Mouse (Mus musculus): ENCODE measurements around the gene Myo3b.

The Myo3b gene

GRCm38 (mm10) chr2:70388645-70389044, 349.7 kb downstream of the Myo3b start:
- DNase-seq = no peak

GRCm38 (mm10) chr2:70389162-70389561, 350.2 kb downstream of the Myo3b start:
- DNase-seq = no peak

GRCm38 (mm10) chr2:70397734-70398276, 358.9 kb downstream of the Myo3b start:
- no peak for DNase-seq

- no peak for DNase-seq
These were observed 360.7 kb downstream of the Myo3b start for GRCm38 (mm10) chr2:70399441-70400115.

- no peak for DNase-seq
These were observed 361.4 kb downstream of the Myo3b start for GRCm38 (mm10) chr2:70400321-70400720.

GRCm38 (mm10) chr2:70404301-70404700, 365.4 kb downstream of the Myo3b start:
- no peak for DNase-seq

GRCm38 (mm10) chr2:70406846-70407245, 367.9 kb downstream of the Myo3b start:
- no peak for DNase-seq

GRCm38 (mm10) chr2:70407729-70408128, 368.8 kb downstream of the Myo3b start:
- no peak for DNase-seq

GRCm38 (mm10) chr2:70410298-70410885, 371.5 kb downstream of the Myo3b start:
- DNase-seq = peak; percentile 12

- no peak for DNase-seq
These were observed 373.4 kb downstream of the Myo3b start for GRCm38 (mm10) chr2:70412315-70412714.

- DNase-seq = no peak
These were observed 375.5 kb downstream of the Myo3b start for GRCm38 (mm10) chr2:70414386-70414785.

GRCm38 (mm10) chr2:70415521-70415920, 376.6 kb downstream of the Myo3b start:
- no peak for DNase-seq

- DNase-seq = no peak
These were observed 380.4 kb downstream of the Myo3b start for GRCm38 (mm10) chr2:70419336-70419735.

GRCm38 (mm10) chr2:70421144-70421874, 382.4 kb downstream of the Myo3b start:
- DNase-seq = no peak

GRCm38 (mm10) chr2:70425611-70426010, 386.7 kb downstream of the Myo3b start:
- no peak for DNase-seq

- DNase-seq = peak; percentile 11
These were observed 404.1 kb downstream of the Myo3b start for GRCm38 (mm10) chr2:70443035-70443434.

GRCm38 (mm10) chr2:70444141-70444540, 405.2 kb downstream of the Myo3b start:
- DNase-seq = peak; percentile 48

GRCm38 (mm10) chr2:70456205-70456604, 417.3 kb downstream of the Myo3b start:
- no peak for DNase-seq

- DNase-seq = no peak
These were observed 424.7 kb downstream of the Myo3b start for GRCm38 (mm10) chr2:70463606-70464005.

- DNase-seq = no peak
These were observed 432.2 kb downstream of the Myo3b start for GRCm38 (mm10) chr2:70471136-70471535.

- DNase-seq = no peak
These were observed 433.1 kb downstream of the Myo3b start for GRCm38 (mm10) chr2:70471861-70472620.

Data from cerebellum, adult 8-10 months (tissue).